Mouse (Mus musculus) frontal cortex, adult (tissue): ENCODE data around the gene Gm20388.

Source experiments
- ATAC-seq: cut with Nextera tagmentation; 2 replicates; pipeline ENCODE4 v1.9.2; 2017; ENCODE audit warnings: mild to moderate bottlenecking, moderate library complexity, mixed read lengths; ENCODE audit not compliant: low TSS enrichment

Gene Gm20388

DNA sequence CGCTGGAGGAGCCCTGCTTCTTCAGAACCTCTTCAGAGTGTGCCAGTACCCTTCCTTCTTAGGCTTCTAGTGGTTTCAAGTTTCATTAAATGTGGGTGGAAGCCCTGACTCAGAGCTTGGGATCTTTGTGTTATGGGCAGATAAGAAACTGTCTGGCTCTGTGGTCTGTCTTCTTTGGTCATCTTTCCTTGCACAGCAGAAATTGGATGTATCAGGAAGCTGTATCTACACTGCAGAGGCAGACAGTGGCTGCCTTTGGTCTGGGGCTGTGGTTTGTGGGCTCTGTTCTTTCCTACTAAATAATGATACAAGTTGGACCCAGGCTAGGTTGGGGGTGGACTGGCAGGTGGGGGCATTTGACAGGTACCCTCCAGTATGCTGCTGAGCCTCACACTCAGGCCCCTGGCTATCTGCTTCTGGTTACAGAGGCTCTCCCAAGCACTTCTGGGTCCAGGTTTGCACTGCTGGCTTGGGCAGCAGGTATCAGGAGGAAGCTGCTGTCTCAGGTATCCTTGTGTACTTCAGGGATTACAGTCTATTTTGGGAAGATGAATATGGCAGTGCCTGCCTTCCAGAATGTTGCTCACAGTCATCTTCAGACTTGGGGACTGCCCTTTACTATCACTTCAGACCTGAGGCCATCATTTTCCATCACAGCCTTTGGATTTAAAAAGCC, 2045.3 kb downstream of the Gm20388 start:
- 0 out of 2 replicates have a peak, but pooled peaks have one; percentile 24 for ATAC-seq

DNA sequence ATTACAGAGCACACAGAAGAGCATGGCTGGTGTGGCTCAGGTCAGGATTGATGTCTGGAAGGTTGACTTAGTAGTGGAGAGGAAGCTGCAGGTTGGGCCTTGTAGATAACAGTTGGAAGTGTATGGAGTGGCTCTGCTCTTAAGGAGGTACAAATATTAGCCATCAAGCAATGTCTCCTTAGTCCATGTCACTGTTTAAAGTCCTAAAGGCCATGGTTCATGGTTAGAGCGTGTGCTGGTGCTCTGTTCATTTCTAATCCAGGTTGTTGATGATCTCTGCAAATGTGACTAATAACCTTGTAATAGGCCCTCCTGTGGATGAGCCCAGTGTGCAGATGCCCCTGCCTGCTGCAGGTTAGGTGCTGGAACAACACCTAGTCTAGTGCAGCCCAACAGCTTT, 2047.8 kb downstream of the Gm20388 start:
- no peak for ATAC-seq

DNA sequence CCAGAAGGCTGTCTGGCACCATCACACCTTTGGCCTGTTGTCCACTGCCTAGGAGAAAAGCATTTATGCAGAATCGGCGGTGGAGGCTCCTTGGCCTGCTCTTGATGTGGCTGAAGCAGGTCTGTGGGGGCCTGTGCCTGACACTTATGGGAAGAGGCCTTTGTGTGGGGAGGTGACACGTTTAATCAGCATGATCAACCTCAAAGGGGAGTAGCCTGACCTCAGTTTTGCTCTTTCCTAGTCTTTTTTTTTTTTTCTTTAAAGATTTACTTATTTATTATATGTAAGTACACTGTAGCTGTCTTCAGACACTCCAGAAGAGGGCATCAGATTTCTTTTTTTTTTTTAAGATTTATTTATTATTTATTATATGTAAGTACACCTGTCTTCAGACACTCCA, 2052.3 kb downstream of the Gm20388 start:
- no peak for ATAC-seq

DNA sequence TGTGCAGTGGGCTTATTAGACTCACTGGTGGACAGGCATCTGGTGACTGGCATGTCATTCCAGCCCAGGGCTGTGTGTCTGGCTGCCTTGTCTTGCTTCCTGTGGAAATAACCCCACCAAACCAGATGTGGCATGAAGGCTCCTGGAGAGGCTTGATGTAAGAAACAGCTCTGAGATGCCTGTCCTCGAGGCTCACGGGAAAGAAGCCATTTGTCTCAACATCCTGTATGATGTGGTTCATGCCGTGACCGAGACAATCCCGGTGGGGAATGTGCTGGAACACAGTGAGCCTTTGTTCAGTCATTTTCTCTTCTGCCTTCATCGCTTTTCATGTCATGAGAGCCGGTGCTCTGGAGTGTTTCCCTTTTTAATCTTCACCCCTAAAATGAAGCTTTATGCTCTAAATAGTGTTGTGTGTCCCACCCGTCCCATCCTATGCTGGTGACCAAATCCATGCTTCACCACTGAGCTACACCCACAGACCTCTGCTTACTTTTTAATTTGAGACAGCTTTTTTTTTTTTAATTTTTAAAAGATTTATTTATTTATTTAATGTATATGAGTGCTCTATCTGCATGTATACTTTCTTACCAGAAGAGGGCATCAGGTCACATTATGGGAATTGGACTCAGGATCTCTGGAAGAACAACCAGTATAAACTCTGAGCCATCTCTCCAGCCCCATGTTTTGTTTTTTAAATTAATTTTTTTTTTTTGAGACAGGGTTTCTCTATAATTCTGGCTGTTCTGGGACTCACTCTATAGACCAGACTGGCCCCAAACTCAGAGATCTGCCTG, 2054.3 kb downstream of the Gm20388 start:
- no peak for ATAC-seq

DNA sequence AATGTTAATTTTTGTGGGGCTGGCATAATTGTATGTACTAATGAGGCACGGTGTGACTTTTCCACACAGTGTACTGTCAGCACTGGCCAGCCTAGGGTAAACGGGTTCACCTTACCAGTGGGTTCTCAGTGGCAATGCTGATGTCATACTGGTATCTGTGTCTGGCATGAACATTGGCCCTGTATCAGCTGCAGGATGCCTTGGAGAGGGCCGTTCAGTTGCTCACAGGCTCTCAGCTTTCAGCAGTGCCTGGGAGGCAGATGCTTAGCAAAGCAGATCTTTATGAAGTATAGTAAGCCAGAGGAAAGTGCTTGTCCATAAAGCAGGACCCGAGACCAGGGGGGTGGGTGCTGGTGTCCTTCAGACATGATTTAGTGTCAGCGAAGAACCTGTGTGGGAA, 2055.5 kb downstream of the Gm20388 start:
- no peak for ATAC-seq

DNA sequence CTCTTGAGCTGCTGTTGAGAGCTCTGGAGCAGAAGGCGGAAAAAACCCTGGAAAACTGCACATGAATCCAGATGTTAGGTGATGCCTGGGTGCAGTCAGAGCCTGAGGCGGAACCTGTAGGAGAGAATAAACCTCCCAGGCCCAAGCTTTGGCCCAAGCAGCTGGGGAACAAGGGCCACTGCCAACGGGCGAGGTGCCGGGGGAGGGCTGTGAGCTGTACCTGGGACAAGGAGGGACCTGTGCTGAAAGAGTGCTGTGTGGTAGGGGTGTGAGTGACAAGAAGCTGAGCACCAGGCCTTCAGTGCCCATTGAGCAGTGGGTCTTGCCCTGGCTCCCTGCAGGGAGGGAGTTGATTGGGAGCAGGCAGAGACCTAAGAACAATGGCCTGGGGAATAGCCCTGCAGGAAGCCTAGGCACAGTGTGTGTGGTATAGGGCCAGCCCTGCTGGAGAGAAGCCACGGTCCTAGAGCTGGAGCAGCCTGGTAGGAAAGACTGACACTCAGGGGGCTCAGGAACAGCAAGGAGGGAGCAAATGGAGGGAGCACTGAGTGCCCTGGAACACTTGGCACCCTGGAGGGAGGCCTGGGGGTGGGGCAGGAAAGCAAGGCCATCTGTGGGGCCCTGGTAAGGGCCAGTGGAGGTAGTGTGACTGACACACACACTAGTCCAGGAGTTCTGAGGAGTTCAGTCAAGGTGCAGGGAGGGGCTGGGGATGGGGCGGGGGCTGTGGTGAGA, 2056.2 kb downstream of the Gm20388 start:
- ATAC-seq: no peak

DNA sequence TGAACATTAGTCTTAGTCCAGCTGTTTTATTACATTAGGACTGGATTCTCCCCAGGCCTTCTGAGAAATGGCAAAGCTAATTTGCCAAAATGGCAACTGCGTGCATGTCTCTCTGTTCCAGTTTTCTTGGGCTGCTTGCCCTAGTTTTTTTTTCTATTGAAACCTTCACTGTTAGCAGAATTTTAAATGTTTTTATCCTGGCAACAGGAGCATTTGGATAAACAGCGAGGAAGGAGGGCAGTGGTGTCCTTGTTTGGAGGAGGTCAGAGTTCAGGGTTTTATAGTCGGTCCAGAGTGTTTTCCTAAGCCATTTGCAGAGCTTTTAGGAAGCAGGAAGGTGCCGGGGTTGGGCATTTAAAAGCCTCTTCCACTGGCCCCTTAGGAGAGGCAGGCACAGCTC, 2057.3 kb downstream of the Gm20388 start:
- ATAC-seq: peak; percentile 28; the same call in 1 of the 2 replicates

DNA sequence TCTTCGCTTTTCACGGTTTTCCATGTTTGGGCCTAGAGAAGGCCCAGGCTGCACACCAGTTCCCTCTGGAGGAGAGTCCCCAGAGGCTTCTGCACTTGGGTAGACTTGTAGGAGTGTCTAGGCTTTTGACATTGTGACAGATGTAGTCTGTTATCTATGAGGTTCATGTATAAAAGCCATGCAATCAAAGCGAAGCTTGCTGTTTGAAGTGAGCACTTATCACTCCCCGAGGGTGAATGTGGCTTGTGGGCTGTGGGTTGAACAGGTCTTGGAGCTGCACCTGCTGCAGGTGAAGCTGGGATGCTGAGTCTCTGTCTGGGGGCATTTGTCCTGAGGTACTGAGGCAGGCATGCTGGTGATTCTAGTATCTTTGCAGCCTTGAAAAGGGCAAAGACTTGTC, 2057.9 kb downstream of the Gm20388 start:
- ATAC-seq: no peak

DNA sequence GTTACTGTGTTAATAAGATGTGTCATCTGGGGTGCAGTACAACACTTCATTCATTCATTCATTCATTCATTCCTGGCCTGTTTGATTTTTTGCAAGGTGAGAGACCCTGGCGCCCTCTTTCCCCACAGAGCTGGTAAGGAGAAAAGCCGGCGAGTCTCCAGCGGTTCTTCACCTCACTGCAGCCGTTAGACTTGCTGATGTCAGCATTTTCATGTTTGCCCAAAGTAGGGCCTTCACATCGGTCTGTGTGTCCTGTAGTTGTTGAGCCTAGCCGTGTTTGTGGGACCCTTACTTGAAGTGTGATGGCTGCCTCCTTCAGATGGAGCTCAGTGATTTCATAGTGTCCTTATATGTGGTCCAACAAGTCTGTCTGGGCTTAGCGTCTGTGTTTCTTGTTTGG, 2059.6 kb downstream of the Gm20388 start:
- ATAC-seq: no peak

DNA sequence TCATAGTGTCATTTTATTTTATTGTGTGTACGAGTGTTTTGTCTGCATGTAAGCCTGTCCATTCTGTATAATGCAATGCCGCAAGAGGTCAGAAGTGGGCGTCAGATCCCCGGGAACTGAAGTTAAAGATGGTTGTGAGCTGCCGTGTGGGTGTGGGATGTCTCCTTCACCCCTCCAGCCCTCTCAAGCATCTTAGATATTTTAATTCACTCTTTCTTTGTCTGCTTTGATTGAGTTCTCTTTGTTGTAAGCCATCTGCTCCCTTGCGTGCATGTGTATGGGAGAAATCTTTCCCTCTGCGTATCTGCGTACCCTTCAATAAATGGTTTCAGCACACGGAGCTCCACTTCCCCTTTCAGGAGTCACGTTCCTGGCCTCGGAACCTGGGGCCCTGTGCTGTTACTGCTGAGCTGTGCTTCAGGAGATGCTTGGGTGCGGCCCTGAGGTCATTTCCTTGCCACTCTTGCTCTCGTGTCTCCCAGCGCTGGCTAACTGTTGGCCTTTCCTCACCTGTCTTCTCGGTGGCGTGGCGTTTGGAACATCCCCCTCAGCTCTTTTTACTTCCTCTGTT, 2060.9 kb downstream of the Gm20388 start:
- no peak for ATAC-seq

DNA sequence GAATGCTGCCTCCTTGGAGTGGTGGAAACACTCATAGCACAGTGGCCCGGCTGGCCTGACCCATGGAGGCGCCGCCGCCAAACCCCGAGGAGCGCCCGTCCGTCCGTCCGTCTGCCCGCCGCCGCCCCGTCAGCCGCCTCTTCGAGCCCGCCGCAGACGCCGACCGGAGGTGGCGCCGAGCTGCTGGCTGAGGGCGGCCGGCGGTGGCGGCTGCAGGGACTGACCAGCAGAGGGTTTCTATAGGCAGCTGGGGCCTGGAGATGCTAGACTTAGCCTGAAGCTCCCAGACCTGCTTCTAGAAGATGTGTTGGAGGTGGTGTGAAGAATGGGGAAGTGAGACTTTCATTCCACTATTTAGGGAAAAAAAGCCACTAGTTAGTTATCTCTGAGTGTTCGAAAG, 2063.3 kb downstream of the Gm20388 start:
- ATAC-seq: peak; percentile 72

DNA sequence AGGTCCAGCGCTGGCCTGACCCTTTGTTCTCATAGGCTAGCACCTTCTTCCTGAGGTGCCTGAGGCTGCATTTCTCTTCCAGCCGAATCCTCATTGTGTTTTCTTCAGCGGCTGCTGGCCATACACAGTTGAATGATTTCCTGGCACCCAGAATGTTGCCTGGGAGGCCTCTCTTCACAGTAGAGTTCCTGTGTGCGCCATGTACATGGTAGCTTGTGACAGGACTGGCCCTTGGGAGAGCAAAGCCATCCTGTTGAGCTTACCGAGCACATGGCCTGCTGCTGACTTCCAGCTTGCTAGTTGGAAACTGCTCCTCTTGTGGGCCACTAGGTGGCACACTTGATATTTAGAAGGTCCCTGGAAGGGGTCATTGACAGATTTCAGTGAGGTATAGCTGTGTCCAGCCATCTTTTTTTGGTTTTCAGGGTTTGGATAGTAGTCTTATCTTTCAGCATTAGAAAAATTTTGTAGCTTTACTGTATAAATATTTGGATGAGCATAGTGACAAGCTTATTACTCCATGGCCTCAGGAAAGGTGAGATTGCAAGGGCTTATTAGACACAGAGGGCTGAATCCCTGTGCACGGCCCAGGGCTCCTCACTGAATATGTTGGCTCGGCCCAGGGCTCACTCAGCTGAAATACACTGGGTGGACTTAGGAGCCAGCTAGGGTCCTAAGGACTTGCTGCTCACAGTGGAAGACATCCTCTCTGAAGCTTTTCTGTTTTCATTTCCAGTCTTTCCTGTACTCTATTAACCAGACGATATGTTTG, 2067.4 kb downstream of the Gm20388 start:
- peak; percentile 64 for ATAC-seq

DNA sequence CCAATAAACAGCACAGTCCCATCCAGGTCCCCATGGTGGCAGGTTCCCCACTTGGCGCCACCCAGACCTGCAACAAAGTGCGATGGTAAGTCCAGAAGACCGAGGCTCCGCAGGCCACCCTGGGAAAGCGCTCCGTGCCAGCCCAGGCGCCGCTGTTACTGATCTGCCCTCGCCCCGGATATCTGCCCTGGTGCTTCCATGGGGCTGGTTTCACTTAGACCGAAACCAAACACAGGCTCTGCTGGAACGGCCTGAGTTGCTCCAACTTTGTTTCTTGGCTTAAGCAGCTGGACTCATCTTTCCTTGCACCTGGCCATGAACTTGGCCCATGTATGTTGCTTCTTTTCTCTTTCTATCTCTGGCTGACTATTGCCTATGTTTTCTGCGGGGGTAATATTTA, 2068.0 kb downstream of the Gm20388 start:
- ATAC-seq: no peak

DNA sequence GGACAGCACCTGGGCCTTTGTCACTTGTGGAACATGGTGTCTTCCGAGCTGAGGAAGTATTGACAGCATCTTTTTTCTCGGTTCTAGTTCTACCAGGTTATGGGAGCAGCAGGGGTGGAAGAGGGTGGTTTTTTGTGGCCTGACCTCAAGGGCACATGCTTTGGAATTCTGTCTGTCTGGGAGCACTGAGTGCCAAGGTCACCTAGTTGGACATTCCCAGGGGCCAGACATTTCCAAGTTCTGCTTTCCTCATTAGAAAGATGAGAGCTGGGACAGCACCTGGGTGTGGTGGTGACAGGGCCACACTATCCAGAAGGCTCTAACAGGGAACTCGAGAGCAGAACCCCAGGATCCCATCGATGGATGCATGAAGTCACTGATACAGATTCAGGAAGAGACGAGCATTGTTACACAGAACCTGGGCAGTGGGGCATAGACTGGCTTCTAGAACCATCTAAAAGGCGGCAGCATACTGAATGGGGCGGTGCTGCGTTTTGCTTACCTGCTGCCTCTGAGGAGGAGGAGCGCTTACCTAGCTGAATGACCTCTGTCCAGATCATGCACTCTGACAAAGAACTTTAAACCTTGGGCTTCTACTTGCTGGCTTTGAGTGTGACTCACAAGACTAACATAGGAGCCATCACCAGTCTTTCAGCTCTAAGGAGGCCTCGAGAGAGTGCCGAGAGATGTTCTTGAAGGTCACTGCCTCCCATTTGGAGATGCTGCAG, 2070.3 kb downstream of the Gm20388 start:
- ATAC-seq: no peak

DNA sequence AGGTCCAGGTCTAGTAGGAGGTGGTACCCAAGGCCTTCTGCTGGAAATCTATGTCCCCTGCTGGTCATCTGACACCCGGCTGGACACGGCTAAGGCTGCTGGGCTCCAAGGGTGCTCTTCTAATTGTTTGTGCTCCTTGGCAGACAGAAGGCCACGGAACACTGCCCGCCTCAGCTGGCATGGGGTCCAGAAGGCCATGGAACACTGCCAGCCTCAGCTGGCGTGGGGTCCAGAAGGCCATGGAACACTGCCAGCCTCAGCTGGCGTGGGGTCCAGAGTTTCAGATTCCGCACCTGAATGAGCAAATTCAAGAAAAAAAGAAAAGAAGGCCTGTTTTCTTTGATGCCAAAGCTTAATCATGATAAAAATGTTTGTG, 2070.9 kb downstream of the Gm20388 start:
- ATAC-seq: no peak

DNA sequence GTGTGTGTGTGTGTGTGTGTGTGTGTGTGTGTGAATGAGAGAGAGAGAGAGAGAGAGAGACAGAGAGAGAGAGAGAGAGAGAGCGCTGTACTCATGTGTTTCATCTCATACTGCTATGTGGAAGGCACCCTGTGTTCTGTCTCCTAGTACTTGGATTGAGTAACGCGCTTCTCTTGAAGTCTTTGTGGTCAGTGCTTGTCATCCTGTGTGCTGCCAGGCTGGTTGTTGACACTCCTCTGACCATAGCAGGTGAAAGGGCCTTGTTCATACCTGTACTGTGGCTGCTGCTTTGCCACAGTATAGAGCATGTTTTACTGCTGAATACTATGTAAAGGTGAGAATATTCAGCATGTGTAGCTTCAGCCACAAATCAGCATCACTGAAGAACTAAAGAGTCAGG, 2075.0 kb downstream of the Gm20388 start:
- ATAC-seq: no peak

DNA sequence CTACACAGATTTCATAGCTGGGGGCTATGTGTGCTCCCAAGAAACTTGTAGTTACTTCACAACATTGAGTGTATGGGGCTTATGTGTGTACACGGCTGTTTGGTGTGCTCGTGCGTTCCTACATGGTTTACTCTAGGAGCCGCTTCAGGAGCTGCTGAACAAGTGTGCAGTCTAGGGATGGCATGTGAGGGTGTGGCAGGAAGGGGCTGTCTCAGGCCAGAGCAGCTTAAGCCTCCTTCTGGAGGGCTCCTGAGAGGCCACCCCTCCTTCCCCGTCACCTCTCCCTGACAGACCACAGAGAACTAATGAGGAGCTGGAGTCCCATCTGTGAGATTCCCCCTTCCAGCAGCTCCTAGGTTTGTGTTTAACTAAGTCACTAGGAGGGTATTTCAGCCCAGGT, 2077.3 kb downstream of the Gm20388 start:
- ATAC-seq: no peak

DNA sequence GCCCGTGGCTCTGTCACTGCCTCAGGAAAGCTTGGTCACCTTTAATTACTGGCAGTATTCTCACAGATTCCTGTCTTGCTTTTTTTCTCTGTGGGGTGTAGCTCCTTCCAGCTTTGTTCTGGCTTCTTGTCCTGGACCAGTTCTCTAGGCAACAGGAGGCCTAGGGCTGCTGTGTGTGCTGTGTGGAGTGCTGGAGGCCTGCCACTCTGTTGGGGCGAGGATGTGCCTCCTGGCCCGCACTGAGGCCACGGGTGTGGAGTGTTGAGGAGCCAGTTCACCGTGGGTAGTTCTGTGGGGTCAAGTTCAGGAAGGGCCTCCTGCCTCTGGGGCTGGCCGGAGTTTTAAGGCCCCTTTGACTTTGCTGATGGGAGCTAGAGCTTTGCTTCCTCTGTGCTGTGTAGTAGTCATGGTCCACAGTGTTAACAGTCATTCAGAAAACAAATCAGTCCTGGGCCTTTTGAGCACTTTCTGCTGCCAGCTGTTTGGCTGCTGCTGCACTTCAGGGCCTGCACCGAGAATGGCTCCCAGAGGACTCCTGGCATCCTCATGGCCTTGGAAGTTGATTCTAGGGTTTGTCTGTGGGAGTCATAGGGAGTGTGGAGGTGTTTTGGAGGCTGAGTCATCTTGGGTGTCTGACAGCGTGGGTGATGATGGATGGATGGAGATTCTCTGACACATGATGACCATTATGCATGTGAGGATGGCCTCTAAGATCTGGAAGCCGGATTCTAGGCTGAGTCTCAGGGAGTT, 2080.0 kb downstream of the Gm20388 start:
- ATAC-seq: no peak

DNA sequence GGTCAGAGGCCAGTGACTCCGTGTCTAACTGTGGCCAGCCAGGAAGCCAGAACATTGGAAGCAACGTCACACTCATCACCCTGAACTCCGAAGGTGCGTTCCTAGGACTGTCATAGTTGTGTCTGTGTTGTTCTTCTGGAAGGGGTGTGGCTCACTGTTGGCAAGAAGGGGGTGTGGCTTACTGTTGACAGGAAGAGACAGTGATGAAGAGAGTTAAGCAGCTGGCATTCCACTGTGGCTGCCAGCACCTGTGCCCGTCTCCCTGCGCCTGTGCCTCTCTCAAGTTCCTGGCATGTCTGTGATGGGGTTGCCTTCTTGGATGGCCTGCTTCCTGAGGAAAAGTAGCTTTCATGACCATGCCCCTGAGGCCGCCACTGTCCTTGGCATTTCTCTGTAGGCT, 2081.0 kb downstream of the Gm20388 start:
- no peak for ATAC-seq

DNA sequence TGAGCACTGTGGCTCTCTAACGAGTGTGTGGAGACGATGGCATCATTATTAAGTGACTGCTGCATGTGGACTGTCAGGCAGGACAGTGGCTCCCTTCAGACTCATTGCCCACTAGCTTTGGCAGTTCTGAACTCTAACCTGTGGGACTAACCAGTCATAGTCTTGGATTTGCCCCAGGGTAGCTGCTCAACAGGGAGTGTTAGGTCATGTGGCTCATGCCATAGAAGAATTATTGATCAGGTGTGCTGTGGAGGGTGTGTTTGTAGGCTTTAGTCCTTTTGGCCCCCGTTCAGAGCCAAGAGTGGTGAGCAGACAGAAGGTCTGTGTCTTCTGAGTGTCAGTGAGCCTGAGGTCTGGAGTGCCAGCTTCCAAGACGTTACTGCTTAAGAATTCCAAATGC, 2082.3 kb downstream of the Gm20388 start:
- ATAC-seq: no peak
